Comparison of ENCODE assay signal across 8 mouse cellular contexts in genomic region chr7:4901171-4901570, GRCm38 (mm10). TPM values are rescaled to one million over a fixed set of nuclear protein-coding genes. Genes with fewer than 3 reads are reported as not detected.
DNase-seq lines count a peak whose midpoint lies in the region; ATAC-seq and TF ChIP-seq lines count a peak whose summit lies in the region.
"Had no signal": no experiment of that assay in that cellular context is flagged by ENCODE, and none has a peak within 500 bp of the region (broad histone marks: within the 10 kb centered on the region; RNA-seq: fewer than 3 reads in every experiment).

No protein-coding gene starts in this region.

- no peak overlapping the region for H3K9ac ChIP-seq in MEL (ENCODE audit: control insufficient read depth, low read depth, low read length, poor library complexity, severe bottlenecking)

- peak; percentile 54 to 74 (median 62) for TF ChIP-seq CTCF in MEL (IDR thresholded peaks at IDR 0.05 in 2 of 3, conservative IDR thresholded peaks at IDR 0.05 in 1 of 3; ENCODE audit: control insufficient read depth in 1 of 3, insufficient read depth in 1 of 3, low read depth in 2 of 3, low read length in 3 of 3, poor library complexity in 1 of 3, severe bottlenecking in 1 of 3)
- 0 out of 2 replicates have a peak, but pooled peaks have one; percentile 22 for TF ChIP-seq CTCF in cortical plate, adult 2 months (IDR thresholded peaks at IDR 0.05; ENCODE audit: extremely low read depth, insufficient read depth, low read length)

- H3K4me3 ChIP-seq in MEL (ENCODE audit: control insufficient read depth in 1 of 2, insufficient read depth in 1 of 2, low read depth in 2 of 2, low read length in 2 of 2): no peak overlapping the region
- H3K4me3 ChIP-seq in cortical plate, adult 2 months (ENCODE audit: insufficient read depth, low read length): no peak overlapping the region
- H3K4me3 ChIP-seq: erythroblast, embryonic 14.5 days had no signal

- TF ChIP-seq RAD21 in MEL (IDR thresholded peaks at IDR 0.05; ENCODE audit: low read depth, low read length): peak; percentile 60

- TF ChIP-seq POLR2A in MEL (IDR thresholded peaks at IDR 0.05; ENCODE audit: control insufficient read depth in 1 of 2, insufficient read depth in 1 of 2, low read depth in 1 of 2, low read length in 2 of 2, poor library complexity in 1 of 2): no peak
- no peak for TF ChIP-seq POLR2A in cortical plate, adult 2 months (IDR thresholded peaks at IDR 0.05; ENCODE audit: extremely low read depth, insufficient read depth, low read length)

- no peaks in the 10 kb centered on the region for H3K4me1 ChIP-seq in MEL (ENCODE audit: control insufficient read depth in 1 of 2, insufficient read depth in 2 of 2, low read length in 2 of 2)
- peaks cover 2% of the 10 kb centered on the region for H3K4me1 ChIP-seq in cortical plate, adult 2 months (ENCODE audit: control insufficient read depth, insufficient read depth, low read length)

- intact Hi-C loops in left cerebral cortex, postnatal 14 days (cut with DNase I): no loop called here

- no peaks in the 10 kb centered on the region for H3K79me2 ChIP-seq in MEL (ENCODE audit: control insufficient read depth, insufficient read depth, low read length, poor library complexity)

- no peak for TF ChIP-seq EP300 in MEL (IDR thresholded peaks at IDR 0.05; ENCODE audit: low read depth in 1 of 2, low read length in 2 of 2)

- H3K27ac ChIP-seq in MEL (ENCODE audit: control insufficient read depth, low read depth, low read length): no peak overlapping the region
- no peak overlapping the region for H3K27ac ChIP-seq in cortical plate, adult 2 months (ENCODE audit: insufficient read depth, low read length)

- no peaks in the 10 kb centered on the region for H3K27me3 ChIP-seq in MEL (ENCODE audit: control insufficient read depth in 1 of 2, insufficient read depth in 2 of 2, low read length in 2 of 2)

- DNase-seq in kidney, postnatal 4 days: peak; percentile 55 to 68
- no peak for DNase-seq in kidney, adult 11 months
- DNase-seq in MEL (ENCODE audit: low read depth, low spot score): peak; percentile 54
- DNase-seq in left cerebral cortex, postnatal 14 days (ENCODE audit: low spot score in 2 of 2): no peak

- peak; percentile 51; the same call in 1 of the 2 replicates for ATAC-seq in megakaryocyte-erythroid progenitor cell, adult 5-6 weeks (replicated peaks; ENCODE audit: low FRiP score, low TSS enrichment, poor library complexity, severe bottlenecking)
- no peak for ATAC-seq in activated CD4-positive, CD25-positive, alpha-beta regulatory T cell, adult 4 months

- H3K9me3 ChIP-seq in MEL (replicated peaks; ENCODE audit: insufficient read depth, low read length): no peaks in the 10 kb centered on the region

- H3K36me3 ChIP-seq in MEL (ENCODE audit: control insufficient read depth in 1 of 2, insufficient read depth in 2 of 2, low read length in 2 of 2): no peaks in the 10 kb centered on the region

TF ChIP-seq in MEL, 35 proteins besides CTCF, POLR2A, EP300 and RAD21:
- no peak for TF ChIP-seq ZC3H11A (IDR thresholded peaks at IDR 0.05; ENCODE audit: low read depth, low read length)
- no peak for TF ChIP-seq JUND (IDR thresholded peaks at IDR 0.05; ENCODE audit: low read depth, low read length)
- TF ChIP-seq SMC3 (IDR thresholded peaks at IDR 0.05; ENCODE audit: low read depth, low read length): peak; percentile 61
- no peak for TF ChIP-seq TCF12 (IDR thresholded peaks at IDR 0.05; ENCODE audit: low read depth, low read length)
TF ChIP-seq in MEL: peak in this region for 1.

RNA-seq across cellular contexts. Expression of gene Gm36210, which starts 5.1 kb away (rescaled TPM):
- 0.15 TPM in 1 of 2 replicates, not detected in the other for total RNA-seq in MEL (2012; rRNA removed)
- polyA plus RNA-seq in MEL (2012; ENCODE audit: insufficient read depth in 1 of 2, insufficient read length in 2 of 2, low read depth in 1 of 2, low replicate concordance in 2 of 2, missing spikeins in 1 of 2): under 1 TPM in 1 of 2 experiments, not detected in 1; 0.97 TPM
- 0.31 and 0.32 TPM in 2 replicates for polyA plus RNA-seq in cortical plate, adult 2 months (2012; rRNA removed)
- not detected in 2 replicates for total RNA-seq in megakaryocyte-erythroid progenitor cell, adult 5-6 weeks (2014; fragmentation: Nextera tagmentation)
- not detected in 2 replicates for total RNA-seq in megakaryocyte-erythroid progenitor cell, adult 5-6 weeks (2017)
- polyA plus RNA-seq in activated CD4-positive, CD25-positive, alpha-beta regulatory T cell, adult 4 months (2017; shearing (Covaris generic)): not detected
- under 1 TPM; 0.29 to 0.34 TPM for total RNA-seq in left cerebral cortex, postnatal 14 days (2021)
- polyA plus RNA-seq: erythroblast, embryonic 14.5 days had no signal

RNA-seq across cellular contexts. Expression of gene Zfp628, which starts 13.8 kb away (rescaled TPM):
- 2.5 and 3.3 TPM in 2 replicates for total RNA-seq in MEL (2012; rRNA removed)
- polyA plus RNA-seq in MEL (2012; ENCODE audit: insufficient read depth in 1 of 2, insufficient read length in 2 of 2, low read depth in 1 of 2, low replicate concordance in 2 of 2, missing spikeins in 1 of 2): 10 to 100 TPM in 1 of 2 experiments, not detected in 1; 17.6 TPM
- 9.7 TPM in 2 replicates for polyA plus RNA-seq in cortical plate, adult 2 months (2012; rRNA removed)
- 8.2 and 11.6 TPM in 2 replicates for total RNA-seq in megakaryocyte-erythroid progenitor cell, adult 5-6 weeks (2014; fragmentation: Nextera tagmentation)
- 1.1 and 1.2 TPM in 2 replicates for total RNA-seq in megakaryocyte-erythroid progenitor cell, adult 5-6 weeks (2017)
- 1 to 10 TPM; 1.9 TPM for polyA plus RNA-seq in activated CD4-positive, CD25-positive, alpha-beta regulatory T cell, adult 4 months (2017; shearing (Covaris generic))
- total RNA-seq in left cerebral cortex, postnatal 14 days (2021): 10 to 100 TPM; 14.5 to 16.3 TPM

RNA-seq across cellular contexts. Expression of gene Nat14, which starts 20.7 kb away (rescaled TPM):
- 0.81 and 0.85 TPM in 2 replicates for total RNA-seq in MEL (2012; rRNA removed)
- 1 to 10 TPM in 1 of 2 experiments, not detected in 1; 1.9 TPM for polyA plus RNA-seq in MEL (2012; ENCODE audit: insufficient read depth in 1 of 2, insufficient read length in 2 of 2, low read depth in 1 of 2, low replicate concordance in 2 of 2, missing spikeins in 1 of 2)
- 91.7 and 94.0 TPM in 2 replicates for polyA plus RNA-seq in cortical plate, adult 2 months (2012; rRNA removed)
- 6.6 TPM in 1 of 2 replicates, not detected in the other for total RNA-seq in megakaryocyte-erythroid progenitor cell, adult 5-6 weeks (2014; fragmentation: Nextera tagmentation)
- total RNA-seq in megakaryocyte-erythroid progenitor cell, adult 5-6 weeks (2017): 0.23 and 1.9 TPM in 2 replicates
- polyA plus RNA-seq in activated CD4-positive, CD25-positive, alpha-beta regulatory T cell, adult 4 months (2017; shearing (Covaris generic)): not detected
- total RNA-seq in left cerebral cortex, postnatal 14 days (2021): 10 to 100 TPM; 86.6 to 92.4 TPM

RNA-seq across cellular contexts. Expression of gene Isoc2a, which starts 24.2 kb away (rescaled TPM):
- total RNA-seq in MEL (2012; rRNA removed): 11.1 and 12.4 TPM in 2 replicates
- 10 to 100 TPM in 1 of 2 experiments, not detected in 1; 20.6 TPM for polyA plus RNA-seq in MEL (2012; ENCODE audit: insufficient read depth in 1 of 2, insufficient read length in 2 of 2, low read depth in 1 of 2, low replicate concordance in 2 of 2, missing spikeins in 1 of 2)
- 11.7 and 11.8 TPM in 2 replicates for polyA plus RNA-seq in cortical plate, adult 2 months (2012; rRNA removed)
- 7.9 and 9.6 TPM in 2 replicates for total RNA-seq in megakaryocyte-erythroid progenitor cell, adult 5-6 weeks (2014; fragmentation: Nextera tagmentation)
- 7.4 and 13.2 TPM in 2 replicates for total RNA-seq in megakaryocyte-erythroid progenitor cell, adult 5-6 weeks (2017)
- polyA plus RNA-seq in activated CD4-positive, CD25-positive, alpha-beta regulatory T cell, adult 4 months (2017; shearing (Covaris generic)): under 1 TPM; 0.20 to 0.69 TPM
- 1 to 10 TPM; 7.5 to 8.6 TPM for total RNA-seq in left cerebral cortex, postnatal 14 days (2021)

RNA-seq across cellular contexts. Expression of gene Ssc5d, which starts 24.4 kb away (rescaled TPM):
- 0.04 TPM in 1 of 2 replicates, not detected in the other for total RNA-seq in MEL (2012; rRNA removed)
- polyA plus RNA-seq in MEL (2012; ENCODE audit: insufficient read depth in 1 of 2, insufficient read length in 2 of 2, low read depth in 1 of 2, low replicate concordance in 2 of 2, missing spikeins in 1 of 2): under 1 TPM in 1 of 2 experiments, not detected in 1; 0.17 TPM
- 3.8 and 4.1 TPM in 2 replicates for polyA plus RNA-seq in cortical plate, adult 2 months (2012; rRNA removed)
- total RNA-seq in megakaryocyte-erythroid progenitor cell, adult 5-6 weeks (2014; fragmentation: Nextera tagmentation): not detected in 2 replicates
- total RNA-seq in megakaryocyte-erythroid progenitor cell, adult 5-6 weeks (2017): not detected in 2 replicates
- polyA plus RNA-seq in activated CD4-positive, CD25-positive, alpha-beta regulatory T cell, adult 4 months (2017; shearing (Covaris generic)): under 1 TPM in 1 of 2 experiments, not detected in 1; 0.10 TPM
- total RNA-seq in left cerebral cortex, postnatal 14 days (2021): 1 to 10 TPM; 2.3 to 2.9 TPM
- polyA plus RNA-seq: erythroblast, embryonic 14.5 days had no signal

Comparison
In these comparisons a context has a peak if more than half of its experiments do, and no peak if none do; other contexts are left out.
1. DNase-seq: peak in kidney, postnatal 4 days (2 of 2) and MEL (single experiment); none in kidney, adult 11 months (single experiment) and left cerebral cortex, postnatal 14 days (0 of 2).
2. RNA of gene Nat14, which starts 20.7 kb away (total RNA-seq): 86.6 to 92.4 TPM in left cerebral cortex, postnatal 14 days; 0.23 to 6.6 TPM in megakaryocyte-erythroid progenitor cell, adult 5-6 weeks and 0.81 to 0.85 TPM in MEL; every median in the first group is over 10 times any median in the second.